Mouse (Mus musculus): ENCODE measurements at regions not wholly inside any gene's neighbourhood (a gene's known extent, or its start where the extent isn't known, plus 50 kb on each side); places are given as distances from the start of the nearest gene placed in this dataset.

DNA sequence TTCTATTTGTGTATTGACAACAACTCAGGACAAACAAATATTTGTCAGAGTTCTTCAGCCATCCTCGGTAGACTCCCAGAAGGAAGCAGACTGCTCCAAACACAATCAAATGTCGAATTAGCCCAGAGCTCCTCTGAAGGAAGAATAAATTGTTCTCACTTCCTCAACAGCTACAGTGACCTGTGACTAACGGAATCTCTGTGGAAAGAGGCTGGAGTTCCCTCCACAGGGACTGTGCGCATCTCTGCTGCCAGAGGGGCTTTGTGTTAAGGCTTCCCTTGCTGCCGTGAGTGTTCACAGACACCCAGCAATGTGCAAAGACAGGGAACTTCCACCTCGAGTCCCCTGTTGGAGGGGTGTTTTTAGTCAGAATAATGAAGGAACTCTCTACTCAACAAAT is 107.0 kb upstream of the Irs2 start:
- ATAC-seq (ENCODE audit: low read depth) = no peak
- no peak overlapping the region for H3K4me2 ChIP-seq (ENCODE audit: low read depth, low read length)
- no peak overlapping the region for H3K27ac ChIP-seq (ENCODE audit: low read length)
- H3K36me3 ChIP-seq (ENCODE audit: control insufficient read depth, insufficient read depth) = no peaks in the 10 kb centered on the region
- peaks cover 2% of the 10 kb centered on the region; the same call in 1 of the 2 replicates for H3K4me1 ChIP-seq (ENCODE audit: control insufficient read depth, low read depth, low read length)
- no peaks in the 10 kb centered on the region for H3K9me3 ChIP-seq (replicated peaks; ENCODE audit: control insufficient read depth, low read length)
- no peak overlapping the region for H3K4me3 ChIP-seq (ENCODE audit: low read depth, low read length)
- WGBS (ENCODE audit: insufficient replicate concordance) = 23% methylated on average over 6 of the region's 6 CpGs
- no peak overlapping the region for H3K9ac ChIP-seq (ENCODE audit: low read depth, low read length)
- H3K27me3 ChIP-seq (ENCODE audit: control insufficient read depth, insufficient read depth, low read depth, low read length) = no peaks in the 10 kb centered on the region

DNA sequence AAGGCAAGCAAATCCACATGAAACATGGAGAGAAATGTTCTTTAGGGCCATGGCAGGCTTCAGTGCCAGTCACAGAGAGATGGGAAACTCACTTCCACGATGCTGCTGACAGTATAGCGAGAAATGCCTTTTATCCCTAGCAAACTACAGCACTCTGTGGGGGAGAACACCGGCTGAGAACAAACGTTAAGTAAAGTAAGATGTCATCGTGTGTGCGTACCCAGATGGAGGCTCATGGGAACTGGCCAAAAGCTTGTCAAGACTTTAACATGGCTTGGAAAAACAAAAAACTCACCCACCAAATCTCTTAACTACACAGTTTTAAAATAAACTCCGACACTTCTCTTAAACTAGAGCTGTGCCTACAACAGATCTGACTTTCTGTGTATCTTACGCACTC is 106.3 kb upstream of the Irs2 start:
- H3K9ac ChIP-seq (ENCODE audit: low read depth, low read length) = no peak overlapping the region
- H3K9me3 ChIP-seq (replicated peaks; ENCODE audit: control insufficient read depth, low read length) = no peaks in the 10 kb centered on the region
- H3K27me3 ChIP-seq (ENCODE audit: control insufficient read depth, insufficient read depth, low read depth, low read length) = no peaks in the 10 kb centered on the region
- H3K4me1 ChIP-seq (ENCODE audit: control insufficient read depth, low read depth, low read length) = peaks cover 2% of the 10 kb centered on the region; the same call in 1 of the 2 replicates
- H3K27ac ChIP-seq (ENCODE audit: low read length) = no peak overlapping the region
- no peak overlapping the region for H3K4me3 ChIP-seq (ENCODE audit: low read depth, low read length)
- H3K4me2 ChIP-seq (ENCODE audit: low read depth, low read length) = no peak overlapping the region
- WGBS (ENCODE audit: insufficient replicate concordance) = 59% methylated on average over 8 of the region's 8 CpGs
- H3K36me3 ChIP-seq (ENCODE audit: control insufficient read depth, insufficient read depth) = no peaks in the 10 kb centered on the region
- ATAC-seq (ENCODE audit: low read depth) = no peak

DNA sequence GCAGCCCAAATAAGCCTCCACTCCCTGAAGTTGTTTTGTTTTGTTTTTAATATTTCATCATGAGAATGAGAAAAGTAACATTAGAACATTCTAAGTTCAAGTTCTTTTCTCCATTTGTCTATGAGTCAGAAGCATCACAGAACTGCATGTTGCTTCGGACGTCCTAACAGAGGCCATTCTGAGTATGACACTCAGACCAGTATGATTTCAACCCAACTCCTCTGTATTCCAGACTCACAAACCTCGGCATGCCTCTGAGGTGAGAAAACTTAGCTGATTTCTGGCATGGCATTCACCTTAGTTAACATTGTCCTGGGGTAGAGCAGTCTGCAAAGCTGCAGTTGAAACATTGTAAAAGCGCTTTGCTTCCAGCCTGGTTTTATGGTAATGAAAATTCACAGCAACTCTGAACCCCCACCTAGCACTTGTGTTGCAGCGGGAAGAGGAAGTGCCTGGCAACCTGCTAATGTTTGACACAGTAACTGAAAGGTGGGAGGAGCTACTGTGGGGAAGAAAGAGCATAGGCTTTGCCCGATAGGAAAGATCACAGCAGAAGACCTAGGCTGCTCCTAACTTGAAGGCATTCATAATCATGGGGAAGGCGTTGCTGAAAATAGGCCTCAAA is 104.8 kb upstream of the Irs2 start:
- WGBS (ENCODE audit: insufficient replicate concordance) = 23% methylated on average over 7 of the region's 7 CpGs
- Histone ChIP-seq H3K4me3 (ENCODE audit: low read depth, low read length) (no peak overlapping the region), H3K27me3 (ENCODE audit: control insufficient read depth, insufficient read depth, low read depth, low read length) (no peaks in the 10 kb centered on the region), H3K4me2 (ENCODE audit: low read depth, low read length) (no peak overlapping the region), H3K4me1 (ENCODE audit: control insufficient read depth, low read depth, low read length) (peaks cover 2% of the 10 kb centered on the region; the same call in 1 of the 2 replicates), H3K9ac (ENCODE audit: low read depth, low read length) (no peak overlapping the region), H3K27ac (ENCODE audit: low read length) (no peak overlapping the region), H3K36me3 (ENCODE audit: control insufficient read depth, insufficient read depth) (no peaks in the 10 kb centered on the region), H3K9me3 (replicated peaks; ENCODE audit: control insufficient read depth, low read length) (no peaks in the 10 kb centered on the region)
- ATAC-seq (ENCODE audit: low read depth) = 0 out of 2 replicates have a peak, but pooled peaks have one; percentile 27

GRCm38 (mm10) chr8:11111987-11112386 is 103.7 kb upstream of the Irs2 start:
- H3K4me2 ChIP-seq (ENCODE audit: low read depth, low read length) = no peak overlapping the region
- H3K36me3 ChIP-seq (ENCODE audit: control insufficient read depth, insufficient read depth) = no peaks in the 10 kb centered on the region
- no peak overlapping the region for H3K4me3 ChIP-seq (ENCODE audit: low read depth, low read length)
- no peak for ATAC-seq (ENCODE audit: low read depth)
- 54% methylated on average over 2 of the region's 2 CpGs for WGBS (ENCODE audit: insufficient replicate concordance)
- no peaks in the 10 kb centered on the region for H3K27me3 ChIP-seq (ENCODE audit: control insufficient read depth, insufficient read depth, low read depth, low read length)
- H3K4me1 ChIP-seq (ENCODE audit: control insufficient read depth, low read depth, low read length) = peaks cover 2% of the 10 kb centered on the region; the same call in 1 of the 2 replicates
- no peaks in the 10 kb centered on the region for H3K9me3 ChIP-seq (replicated peaks; ENCODE audit: control insufficient read depth, low read length)
- no peak overlapping the region for H3K9ac ChIP-seq (ENCODE audit: low read depth, low read length)
- H3K27ac ChIP-seq (ENCODE audit: low read length) = no peak overlapping the region

DNA sequence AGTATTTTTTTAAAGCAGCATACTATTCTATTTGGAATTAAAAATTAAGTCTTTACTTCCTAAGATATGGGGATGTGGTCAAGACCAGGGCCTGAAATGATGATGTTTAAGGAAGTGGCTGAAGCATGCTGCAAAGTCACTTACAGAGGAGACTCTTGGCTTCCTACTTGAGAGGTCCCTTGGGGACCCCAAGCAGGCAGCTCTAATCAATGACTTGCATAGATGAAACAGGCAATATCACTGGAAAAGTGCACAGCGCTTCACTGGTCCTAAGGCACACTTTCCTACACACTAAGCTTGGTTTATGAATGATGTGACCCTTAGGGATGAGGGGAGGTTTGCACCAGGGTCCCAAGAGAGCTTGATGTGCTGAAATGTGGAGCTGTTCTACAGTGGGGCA is 99.2 kb upstream of the Irs2 start:
- 52% methylated on average over 1 of the region's 1 CpGs for WGBS (ENCODE audit: insufficient replicate concordance)
- no peak overlapping the region for H3K4me2 ChIP-seq (ENCODE audit: low read depth, low read length)
- no peak for ATAC-seq (ENCODE audit: low read depth)
- H3K9me3 ChIP-seq (replicated peaks; ENCODE audit: control insufficient read depth, low read length) = no peaks in the 10 kb centered on the region
- H3K36me3 ChIP-seq (ENCODE audit: control insufficient read depth, insufficient read depth) = no peaks in the 10 kb centered on the region
- no peak overlapping the region for H3K27ac ChIP-seq (ENCODE audit: low read length)
- H3K27me3 ChIP-seq (ENCODE audit: control insufficient read depth, insufficient read depth, low read depth, low read length) = no peaks in the 10 kb centered on the region
- no peak overlapping the region for H3K9ac ChIP-seq (ENCODE audit: low read depth, low read length)
- no peaks in the 10 kb centered on the region for H3K4me1 ChIP-seq (ENCODE audit: control insufficient read depth, low read depth, low read length)
- no peak overlapping the region for H3K4me3 ChIP-seq (ENCODE audit: low read depth, low read length)

DNA sequence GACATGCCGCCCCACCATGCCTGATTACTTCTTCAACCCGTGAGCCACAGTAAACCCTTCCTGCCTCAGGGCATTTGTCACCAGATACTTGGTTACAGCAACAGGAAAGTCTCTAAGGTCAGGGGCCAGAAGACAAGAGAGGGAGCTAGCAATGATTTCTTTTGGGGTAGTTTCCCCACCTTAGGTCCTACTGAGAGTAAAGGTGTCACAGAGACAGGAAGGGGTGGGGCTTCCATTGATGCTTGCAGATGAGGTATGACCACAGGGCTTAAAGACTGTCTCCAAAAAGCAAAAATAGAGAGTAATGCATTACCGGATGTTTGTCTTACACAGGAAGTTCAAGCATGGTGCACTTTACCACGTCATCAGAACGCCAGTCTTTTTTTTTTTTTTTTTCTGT is 98.8 kb upstream of the Irs2 start:
- 43% methylated on average over 5 of the region's 5 CpGs for WGBS (ENCODE audit: insufficient replicate concordance)
- Histone ChIP-seq H3K9me3 (replicated peaks; ENCODE audit: control insufficient read depth, low read length) (no peaks in the 10 kb centered on the region), H3K36me3 (ENCODE audit: control insufficient read depth, insufficient read depth) (no peaks in the 10 kb centered on the region), H3K4me1 (ENCODE audit: control insufficient read depth, low read depth, low read length) (no peaks in the 10 kb centered on the region), H3K9ac (ENCODE audit: low read depth, low read length) (no peak overlapping the region), H3K4me3 (ENCODE audit: low read depth, low read length) (no peak overlapping the region), H3K27me3 (ENCODE audit: control insufficient read depth, insufficient read depth, low read depth, low read length) (no peaks in the 10 kb centered on the region), H3K27ac (ENCODE audit: low read length) (no peak overlapping the region), H3K4me2 (ENCODE audit: low read depth, low read length) (no peak overlapping the region)
- ATAC-seq (ENCODE audit: low read depth) = no peak

GRCm38 (mm10) chr8:11103745-11104607 is 95.7 kb upstream of the Irs2 start:
- Histone ChIP-seq H3K9me3 (replicated peaks; ENCODE audit: control insufficient read depth, low read length) (no peaks in the 10 kb centered on the region), H3K4me1 (ENCODE audit: control insufficient read depth, low read depth, low read length) (no peaks in the 10 kb centered on the region), H3K27ac (ENCODE audit: low read length) (no peak overlapping the region), H3K4me3 (ENCODE audit: low read depth, low read length) (no peak overlapping the region), H3K9ac (ENCODE audit: low read depth, low read length) (no peak overlapping the region), H3K4me2 (ENCODE audit: low read depth, low read length) (no peak overlapping the region), H3K27me3 (ENCODE audit: control insufficient read depth, insufficient read depth, low read depth, low read length) (no peaks in the 10 kb centered on the region), H3K36me3 (ENCODE audit: control insufficient read depth, insufficient read depth) (no peaks in the 10 kb centered on the region)
- no peak for ATAC-seq (ENCODE audit: low read depth)
- 58% methylated on average over 10 of the region's 10 CpGs for WGBS (ENCODE audit: insufficient replicate concordance)

DNA sequence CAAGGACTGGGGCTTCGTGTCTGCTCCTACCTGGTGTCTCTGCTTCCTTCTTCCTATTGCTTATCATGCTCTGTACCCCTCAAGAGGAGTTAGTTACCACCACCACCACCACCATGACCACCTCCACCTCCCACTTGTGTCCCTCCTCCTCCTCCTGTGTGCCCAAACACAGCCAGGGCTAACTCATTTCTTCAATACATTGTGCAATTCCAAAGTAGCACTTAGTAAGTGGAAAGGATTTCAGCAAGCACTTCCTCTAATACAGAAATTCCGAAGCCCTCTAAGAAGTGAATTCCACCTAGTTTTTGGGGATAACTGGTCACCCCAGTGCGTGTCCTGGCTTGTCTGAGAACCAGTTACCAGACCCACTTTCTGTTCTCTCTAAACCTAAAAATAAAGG is 92.1 kb upstream of the Irs2 start:
- Histone ChIP-seq H3K27me3 (ENCODE audit: control insufficient read depth, insufficient read depth, low read depth, low read length) (no peaks in the 10 kb centered on the region), H3K9me3 (replicated peaks; ENCODE audit: control insufficient read depth, low read length) (no peaks in the 10 kb centered on the region), H3K4me3 (ENCODE audit: low read depth, low read length) (no peak overlapping the region), H3K9ac (ENCODE audit: low read depth, low read length) (no peak overlapping the region), H3K36me3 (ENCODE audit: control insufficient read depth, insufficient read depth) (no peaks in the 10 kb centered on the region), H3K4me1 (ENCODE audit: control insufficient read depth, low read depth, low read length) (no peaks in the 10 kb centered on the region), H3K4me2 (ENCODE audit: low read depth, low read length) (no peak overlapping the region), H3K27ac (ENCODE audit: low read length) (no peak overlapping the region)
- 51% methylated on average over 3 of the region's 3 CpGs for WGBS (ENCODE audit: insufficient replicate concordance)
- no peak for ATAC-seq (ENCODE audit: low read depth)

DNA sequence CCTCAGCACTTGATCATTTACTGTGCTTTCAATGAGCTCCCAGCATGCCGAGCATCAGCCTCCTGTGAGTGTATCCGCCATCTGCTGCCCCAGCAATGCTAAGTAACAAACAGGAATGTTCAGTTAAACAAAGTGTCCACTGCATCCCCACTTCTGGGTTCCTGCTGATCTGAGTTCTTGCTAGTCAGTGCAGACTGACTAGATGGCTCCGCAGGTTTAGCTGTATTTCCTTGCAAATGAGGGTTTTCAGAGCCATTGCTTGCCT is 91.3 kb upstream of the Irs2 start:
- Histone ChIP-seq H3K9me3 (replicated peaks; ENCODE audit: control insufficient read depth, low read length) (no peaks in the 10 kb centered on the region), H3K4me1 (ENCODE audit: control insufficient read depth, low read depth, low read length) (no peaks in the 10 kb centered on the region), H3K9ac (ENCODE audit: low read depth, low read length) (no peak overlapping the region), H3K27me3 (ENCODE audit: control insufficient read depth, insufficient read depth, low read depth, low read length) (no peaks in the 10 kb centered on the region), H3K4me3 (ENCODE audit: low read depth, low read length) (no peak overlapping the region), H3K36me3 (ENCODE audit: control insufficient read depth, insufficient read depth) (no peaks in the 10 kb centered on the region), H3K27ac (ENCODE audit: low read length) (no peak overlapping the region), H3K4me2 (ENCODE audit: low read depth, low read length) (no peak overlapping the region)
- WGBS (ENCODE audit: insufficient replicate concordance) = 61% methylated on average over 3 of the region's 3 CpGs
- ATAC-seq (ENCODE audit: low read depth) = no peak
